Mouse (Mus musculus) bone marrow, adult 2 months (tissue): ENCODE results near the gene Plcb1.

Experiments used
- CTCF ChIP-seq: fragments of 200-500 bp; IDR thresholded peaks from 2 replicates; pipeline ENCODE4 v1.5.1; 2011; ENCODE audit warnings: low read length, control low read depth; ENCODE audit not compliant: control insufficient read depth, insufficient read depth
- POLR2A ChIP-seq: fragments of 200-500 bp; IDR thresholded peaks from 2 replicates; pipeline ENCODE4 v1.6.1; 2011; ENCODE audit warnings: low read depth, mild to moderate bottlenecking, control low read depth, low read length, borderline replicate concordance; ENCODE audit not compliant: control insufficient read depth

GRCm38 (mm10) chr2:135362948-135363347 is 577.1 kb downstream of the Plcb1 start:
- TF ChIP-seq POLR2A (no peak), CTCF (no peak)
